Mouse (Mus musculus) spleen, adult 2 months (tissue): Measurements from ENCODE around the gene Adnp. TPM values are rescaled to one million over a fixed set of nuclear protein-coding genes. Genes with fewer than 3 reads are reported as not detected.

ENCODE experiments used
- DNase-seq, 2 experiments: peaks; one replicate each; pipeline versions ENCODE4 v3.0.0 to v3.0.0-alpha.2; 2012 to 2021; ENCODE audit warnings: low spot score in 2 of 2, low read depth in 1 of 2
- H3K27ac ChIP-seq: fragments of 200-500 bp; 2 replicates; pipeline ENCODE4 v1.5.1; 2012; ENCODE audit warnings: low read length, inconsistent platforms; ENCODE audit not compliant: insufficient read depth
- H3K27me3 ChIP-seq: fragments of 200-500 bp; 2 replicates; pipeline ENCODE4 v1.6.1; 2012; ENCODE audit warnings: mild to moderate bottlenecking, moderate library complexity, low read length, inconsistent platforms; ENCODE audit not compliant: control insufficient read depth, insufficient read depth
- H3K36me3 ChIP-seq: fragments of 200-500 bp; 2 replicates; pipeline ENCODE4 v1.6.1; 2012; ENCODE audit warnings: mild to moderate bottlenecking, low read length, inconsistent platforms; ENCODE audit not compliant: control insufficient read depth, insufficient read depth
- H3K4me1 ChIP-seq: fragments of 200-500 bp; 2 replicates; pipeline ENCODE4 v1.6.1; 2011; ENCODE audit warnings: inconsistent platforms; ENCODE audit not compliant: control insufficient read depth, insufficient read depth, insufficient read length
- H3K4me3 ChIP-seq: fragments of 200-500 bp; 2 replicates; pipeline ENCODE4 v1.5.1; 2011; ENCODE audit warnings: mild to moderate bottlenecking, inconsistent platforms; ENCODE audit not compliant: insufficient read depth, insufficient read length; ENCODE audit errors: extremely low read depth
- CTCF ChIP-seq: fragments of 200-500 bp; IDR thresholded peaks from 2 replicates; pipeline ENCODE4 v1.5.1; 2011; ENCODE audit warnings: mild to moderate bottlenecking, inconsistent platforms; ENCODE audit not compliant: insufficient read depth, insufficient read length, insufficient replicate concordance; ENCODE audit errors: extremely low read depth
- POLR2A ChIP-seq: fragments of 200-500 bp; IDR thresholded peaks from 2 replicates; pipeline ENCODE4 v1.6.1; 2011; ENCODE audit warnings: low read depth, low read length, inconsistent platforms
- WGBS: fragments of 180-500 bp; shearing (Covaris S2); methylation state at CpG from one replicate; pipeline ENCODE4 v1.1.7; 2018; 5-methylcytosine and 5-hydroxymethylcytosine counted together
- polyA plus RNA-seq: library from polyadenylated mRNA; depleted of rRNA; stranded (reverse); fragments of >200 nt; gene quantifications from 2 replicates; pipeline ENCODE4 v1.2.3, GENCODE M21; 2012; rRNA removed

Gene Adnp
- polyA plus RNA-seq: 15.7 and 15.8 TPM in 2 replicates

DNA sequence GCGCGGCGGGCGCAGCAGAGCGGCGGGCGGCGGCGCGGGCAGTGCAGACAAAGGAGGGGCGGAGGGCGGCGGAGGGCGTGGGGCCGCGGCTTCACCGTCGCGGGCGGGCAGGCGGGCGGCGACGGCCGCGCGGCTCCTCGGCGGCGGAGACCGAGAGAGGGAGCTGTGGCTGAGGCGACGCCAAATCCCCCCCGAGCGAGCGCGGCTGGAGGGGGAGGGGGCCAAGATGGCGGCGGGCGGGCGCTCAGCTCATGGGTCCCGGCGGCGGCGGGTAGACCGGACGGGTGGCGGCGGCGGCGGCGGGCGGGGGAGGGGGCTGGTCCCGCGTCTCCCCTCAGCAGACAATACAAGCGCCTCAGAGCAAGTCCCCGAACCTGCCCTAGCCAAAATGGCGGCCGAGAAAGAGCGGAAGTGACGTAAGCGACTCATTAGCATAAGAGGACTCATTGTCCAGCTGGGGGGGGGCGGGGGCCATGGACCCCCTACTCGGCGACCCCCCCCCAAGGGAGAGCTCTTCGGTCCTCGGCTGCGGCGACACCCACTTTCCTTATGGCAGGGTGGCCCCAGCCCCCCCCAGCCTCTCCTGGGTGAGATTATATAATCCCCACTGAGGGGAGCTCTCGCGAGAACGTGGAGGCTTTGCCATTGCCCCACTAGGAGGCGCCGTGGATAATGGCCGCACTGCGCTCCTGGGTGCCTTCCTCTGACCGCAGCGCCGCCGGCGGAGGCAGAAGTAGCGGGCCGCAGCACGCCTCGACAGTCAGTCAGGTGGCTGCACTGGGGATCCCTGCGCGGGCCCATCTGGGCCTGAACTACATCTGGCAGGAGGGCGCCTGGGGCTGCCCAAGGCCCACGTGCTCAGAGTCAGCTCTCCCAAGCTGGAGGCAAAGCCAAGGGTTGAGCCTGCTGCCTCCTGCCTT is at the start of gene Adnp:
Gene Adnp, minus strand, starts transcription at position 388 of the 920 bp plus-strand sequence.
- under 1% methylated on average over 45 of the region's 89 CpGs for WGBS
- peak within 1 kb of the TSS; percentile 91 for H3K4me3 ChIP-seq
- peak; percentile 95 to 96 for DNase-seq
- peak within 1 kb of the TSS; percentile 98 for H3K27ac ChIP-seq
- TF ChIP-seq CTCF (peak; percentile 73), POLR2A (peak; percentile 15)
- H3K4me1 ChIP-seq: peaks cover 14% of the 10 kb centered on the region
- peaks cover 7% of the 10 kb centered on the region for H3K36me3 ChIP-seq
- H3K27me3 ChIP-seq: no peaks in the 10 kb centered on the region

- no peak for DNase-seq
Measured at GRCm38 (mm10) chr2:168256506-168256905, 49.6 kb upstream of the Adnp start.

DNA sequence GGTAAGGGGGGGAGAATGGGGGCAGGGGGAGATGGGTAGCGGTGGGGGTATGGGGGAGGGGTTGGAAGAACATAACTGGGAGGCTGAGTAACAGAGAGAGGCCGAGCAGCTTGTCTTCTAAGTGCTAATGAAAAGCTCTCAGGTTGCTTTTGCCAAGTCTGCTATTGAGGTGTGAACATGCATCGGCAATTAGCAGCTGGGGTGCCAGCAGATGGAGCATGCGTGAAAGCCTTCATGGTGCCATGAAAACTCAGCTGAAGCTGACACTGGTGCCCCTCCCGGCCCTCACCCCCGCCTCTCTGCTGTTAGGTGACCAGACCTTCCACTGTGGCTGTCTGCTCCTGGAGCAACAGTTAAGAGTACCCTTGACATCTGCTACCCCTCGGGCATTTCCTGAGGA is 46.9 kb upstream of the Adnp start:
- no peak for DNase-seq
- H3K4me1 ChIP-seq: peaks cover 11% of the 10 kb centered on the region; the same call in 1 of the 2 replicates
- no peaks in the 10 kb centered on the region for H3K36me3 ChIP-seq
- H3K27ac ChIP-seq: no peak overlapping the region
- no peak overlapping the region for H3K4me3 ChIP-seq
- no peaks in the 10 kb centered on the region for H3K27me3 ChIP-seq
- TF ChIP-seq CTCF (no peak), POLR2A (no peak)
- 54% methylated on average over 7 of the region's 7 CpGs for WGBS

More at GRCm38 (mm10) chr2:168256506-168256905, 49.6 kb upstream of the Adnp start:
- no peak overlapping the region for H3K27ac ChIP-seq
- WGBS: 71% methylated on average over 3 of the region's 3 CpGs
- TF ChIP-seq POLR2A (no peak), CTCF (no peak)
- H3K27me3 ChIP-seq: no peaks in the 10 kb centered on the region
- no peak overlapping the region for H3K4me3 ChIP-seq
- H3K36me3 ChIP-seq: no peaks in the 10 kb centered on the region
- H3K4me1 ChIP-seq: peaks cover 11% of the 10 kb centered on the region; the same call in 1 of the 2 replicates

DNA sequence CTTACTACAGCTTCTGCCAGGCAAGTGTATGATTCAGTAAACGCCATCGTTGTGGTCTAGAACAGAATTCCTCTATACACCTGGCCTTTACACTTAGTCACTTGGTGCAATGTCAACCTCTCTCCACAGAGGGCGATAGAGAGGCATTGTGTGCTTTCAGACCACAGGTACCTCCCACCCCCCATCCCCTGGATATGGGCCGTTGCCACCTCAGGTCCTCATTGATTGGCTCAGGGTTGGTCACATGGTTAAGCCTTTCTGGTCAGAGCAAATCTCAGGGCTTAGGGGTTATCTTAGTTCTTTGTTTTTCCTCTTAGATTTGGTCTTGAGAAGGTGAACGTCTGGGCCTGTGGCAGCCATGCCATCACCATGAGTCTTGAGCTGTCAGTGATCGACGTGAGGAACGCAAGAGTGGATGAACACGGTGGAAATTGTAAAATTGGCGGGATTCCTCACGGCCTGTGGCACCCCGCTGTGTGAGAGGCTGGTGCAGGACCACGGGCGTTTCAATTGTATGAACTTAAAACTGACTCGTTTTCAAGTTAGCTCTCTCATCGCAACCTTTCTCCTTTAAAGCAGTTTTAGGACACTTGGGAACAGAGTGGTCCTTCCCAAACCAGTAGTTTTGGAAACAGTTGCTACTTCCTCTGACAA is 45.9 kb upstream of the Adnp start:
- TF ChIP-seq POLR2A: no peak
- no peak for TF ChIP-seq CTCF
- no peaks in the 10 kb centered on the region for H3K36me3 ChIP-seq
- H3K4me1 ChIP-seq: peaks cover 11% of the 10 kb centered on the region; the same call in 1 of the 2 replicates
- H3K4me3 ChIP-seq: no peak overlapping the region
- H3K27me3 ChIP-seq: no peaks in the 10 kb centered on the region
- peak in 1 of 2 experiments; percentile 20 for DNase-seq
- H3K27ac ChIP-seq: no peak overlapping the region
- 40% methylated on average over 16 of the region's 16 CpGs for WGBS

DNA sequence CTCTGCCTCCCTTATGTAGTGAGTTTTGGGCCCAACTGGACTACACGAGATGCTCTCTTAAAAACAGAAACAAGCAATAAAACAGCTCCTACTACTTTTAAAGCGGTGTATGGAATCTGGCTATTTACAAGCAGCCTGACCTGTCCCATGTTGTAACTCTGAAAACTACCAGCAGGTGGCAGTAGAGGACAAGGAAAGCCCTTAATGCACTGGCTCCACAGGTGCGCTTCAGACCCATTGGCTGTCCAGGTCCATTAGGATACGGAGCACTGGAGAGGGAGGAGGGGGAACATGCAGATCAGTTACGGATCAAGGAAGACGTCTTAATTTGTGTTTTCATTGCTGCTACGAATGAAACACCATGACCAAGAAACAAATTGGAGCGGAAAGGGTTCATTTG is 43.4 kb upstream of the Adnp start:
- peaks cover 7% of the 10 kb centered on the region; the same call in 1 of the 2 replicates for H3K4me1 ChIP-seq
- H3K27ac ChIP-seq: no peak overlapping the region
- no peak overlapping the region for H3K4me3 ChIP-seq
- no peaks in the 10 kb centered on the region for H3K27me3 ChIP-seq
- no peaks in the 10 kb centered on the region for H3K36me3 ChIP-seq
- peak; percentile 71 to 78 for DNase-seq
- WGBS: 24% methylated on average over 8 of the region's 8 CpGs
- TF ChIP-seq CTCF (peak; percentile 78; the same call in 1 of the 2 replicates), POLR2A (no peak)

- TF ChIP-seq CTCF (no peak), POLR2A (no peak)
- peak in 1 of 2 experiments; percentile 19 for DNase-seq
- WGBS: 12% methylated on average over 2 of the region's 2 CpGs
- H3K36me3 ChIP-seq: no peaks in the 10 kb centered on the region
- H3K27me3 ChIP-seq: no peaks in the 10 kb centered on the region
- H3K27ac ChIP-seq: no peak overlapping the region
- H3K4me1 ChIP-seq: peaks cover under 1% of the 10 kb centered on the region; the same call in 1 of the 2 replicates
- no peak overlapping the region for H3K4me3 ChIP-seq
Measured at GRCm38 (mm10) chr2:168248856-168249245, 41.9 kb upstream of the Adnp start.
